Mouse (Mus musculus) megakaryocyte-erythroid progenitor cell, adult 5-6 weeks (primary cell): ENCODE data around the gene Dip2c. TPM values are rescaled to one million over a fixed set of nuclear protein-coding genes. Genes with fewer than 3 reads are reported as not detected.

ENCODE experiments used
- ATAC-seq: replicated peaks from 2 replicates; pipeline ENCODE4 v1.8.0; 2016; ENCODE audit warnings: mild to moderate bottlenecking, inconsistent platforms; ENCODE audit not compliant: severe bottlenecking, poor library complexity, low FRiP score, low TSS enrichment
- total RNA-seq, 2 experiments: library from RNA; stranded (forward) in 1 of 2; stranded (reverse) in 1 of 2; fragments of 200-1000, 215-1000 nt in 1 of 2; fragments of >200 nt in 1 of 2; fragmentation: Nextera tagmentation in 1 of 2; gene quantifications; 2 replicates each; pipeline ENCODE4 v1.2.3; 2014 to 2017

Dip2c gene
- total RNA-seq, 2 experiments from 2014 or later, result 1.2 to 2.4 TPM

- ATAC-seq, result no peak
Observed at GRCm38 (mm10) chr13:9314713-9315112, 38.4 kb downstream of the Dip2c start.

GRCm38 (mm10) chr13:9319745-9320144, 43.4 kb downstream of the Dip2c start:
- no peak for ATAC-seq

DNA sequence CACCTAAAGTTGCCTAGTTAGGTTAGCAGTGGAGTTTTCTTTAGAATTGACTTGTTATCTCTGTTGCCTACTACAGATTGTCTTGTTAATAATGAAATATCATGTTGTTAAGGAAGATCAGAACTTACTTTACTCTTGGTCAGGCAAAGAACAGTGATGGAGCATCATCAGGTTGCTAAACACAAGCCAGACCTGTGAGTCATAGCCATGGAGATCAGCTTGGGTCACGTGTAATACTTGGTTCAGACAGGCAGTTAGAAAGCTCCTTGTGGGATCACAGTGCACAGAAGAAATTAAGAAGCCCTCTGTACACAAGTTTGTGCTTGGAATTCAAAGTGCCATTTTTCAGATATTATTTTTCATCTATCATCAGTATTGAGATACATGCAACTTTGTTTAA, 48.9 kb downstream of the Dip2c start:
- ATAC-seq, result no peak

DNA sequence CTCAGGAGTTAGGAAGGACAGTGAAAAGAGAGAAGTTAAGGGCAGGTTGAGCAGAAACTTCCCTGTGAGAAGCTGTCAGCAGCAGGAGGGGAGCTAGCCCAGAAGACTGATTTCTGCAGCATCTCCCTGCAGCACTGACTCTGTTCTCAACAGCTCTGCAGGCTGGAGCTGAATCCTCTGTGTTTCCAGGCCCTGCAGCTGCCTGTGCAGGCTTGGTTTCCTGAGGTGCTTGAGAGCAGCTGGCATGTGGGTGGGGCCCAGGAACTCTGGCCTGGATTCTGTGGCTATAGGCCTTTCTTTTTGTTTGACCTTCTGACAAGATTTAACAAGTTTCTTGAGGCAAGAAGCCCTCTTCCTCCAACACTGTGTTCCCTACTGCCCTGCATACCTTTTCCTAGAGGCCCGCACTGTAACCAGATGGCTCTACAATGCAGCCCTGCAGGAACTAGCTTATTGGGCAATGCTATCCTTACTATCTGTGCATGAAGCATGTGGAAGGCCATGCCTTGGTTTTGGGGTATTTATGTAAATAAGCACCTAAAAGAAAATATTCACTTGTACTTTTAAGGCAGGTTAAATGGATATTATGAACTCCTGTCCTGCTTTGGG, 53.1 kb downstream of the Dip2c start:
- ATAC-seq, result no peak

GRCm38 (mm10) chr13:9333187-9333586, 56.9 kb downstream of the Dip2c start:
- no peak for ATAC-seq

- no peak for ATAC-seq
Observed at GRCm38 (mm10) chr13:9340293-9340692, 64.0 kb downstream of the Dip2c start.

GRCm38 (mm10) chr13:9342696-9343095, 66.4 kb downstream of the Dip2c start:
- ATAC-seq, result no peak

DNA sequence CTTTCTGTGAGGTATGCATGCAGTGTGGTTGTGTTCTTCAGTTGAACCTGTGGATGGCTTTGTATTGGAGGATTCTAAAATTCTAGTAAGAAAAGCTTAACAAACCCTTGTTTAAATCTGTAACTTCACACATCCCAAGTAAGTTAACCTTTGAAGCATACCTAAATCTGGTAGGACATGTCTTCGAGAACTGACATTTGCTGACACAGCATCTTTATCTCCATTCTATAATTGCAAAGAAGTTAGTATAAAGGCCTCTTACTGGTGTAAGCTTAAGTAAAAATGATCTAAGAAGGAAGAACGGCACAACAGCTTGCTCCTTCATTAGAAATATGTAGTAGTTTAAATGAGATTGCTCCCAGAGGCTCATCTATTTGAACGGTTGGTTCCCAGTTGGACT, 71.1 kb downstream of the Dip2c start:
- ATAC-seq, result no peak

GRCm38 (mm10) chr13:9350670-9351069, 74.3 kb downstream of the Dip2c start:
- ATAC-seq, result no peak

- no peak for ATAC-seq
Observed at GRCm38 (mm10) chr13:9353890-9354289, 77.6 kb downstream of the Dip2c start.

- ATAC-seq, result no peak
Observed at GRCm38 (mm10) chr13:9355331-9355730, 79.0 kb downstream of the Dip2c start.

- no peak for ATAC-seq
Observed at GRCm38 (mm10) chr13:9361457-9361856, 85.1 kb downstream of the Dip2c start.

DNA sequence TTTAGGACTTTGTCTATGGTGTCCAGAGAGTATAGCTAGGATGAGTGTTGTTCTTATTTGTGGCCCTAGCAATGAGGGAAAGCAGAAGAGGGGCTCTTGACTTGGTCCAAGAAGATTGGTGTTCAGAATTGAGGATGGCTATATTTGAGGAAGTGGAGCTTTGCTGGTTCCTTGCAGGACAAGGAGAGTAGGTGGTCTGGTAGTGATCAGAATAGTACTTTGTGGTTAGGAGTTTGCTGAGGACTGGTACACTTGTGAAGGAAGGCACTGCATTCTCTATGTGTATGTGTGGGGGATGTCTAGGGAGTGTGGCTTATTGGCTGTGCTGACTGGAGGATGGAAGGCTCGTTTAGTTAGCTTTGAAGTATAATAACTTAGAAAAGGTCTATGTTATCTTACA, 95.1 kb downstream of the Dip2c start:
- no peak for ATAC-seq

- no peak for ATAC-seq
Observed at GRCm38 (mm10) chr13:9377130-9377529, 100.8 kb downstream of the Dip2c start.

- no peak for ATAC-seq
Observed at GRCm38 (mm10) chr13:9380740-9381410, 104.5 kb downstream of the Dip2c start.

DNA sequence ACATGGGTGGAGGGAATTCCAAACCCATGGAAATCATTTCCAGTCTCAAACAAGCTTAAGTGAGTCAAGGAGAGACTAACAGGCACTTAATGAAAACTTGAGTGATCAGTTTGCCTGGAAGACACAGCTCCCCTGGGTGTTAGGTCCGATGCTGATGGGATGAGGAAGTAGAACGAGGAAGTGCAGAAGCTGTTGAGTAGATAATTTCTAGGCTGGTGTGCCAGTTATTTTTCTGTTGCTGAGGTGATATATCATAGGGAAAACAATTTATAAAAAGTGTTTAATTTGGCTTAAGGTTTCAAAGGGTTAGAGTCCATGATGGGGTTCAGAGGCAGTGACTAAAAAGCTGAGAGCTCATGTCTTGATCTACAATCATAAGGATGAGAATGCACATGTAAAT, 111.7 kb downstream of the Dip2c start:
- no peak for ATAC-seq

DNA sequence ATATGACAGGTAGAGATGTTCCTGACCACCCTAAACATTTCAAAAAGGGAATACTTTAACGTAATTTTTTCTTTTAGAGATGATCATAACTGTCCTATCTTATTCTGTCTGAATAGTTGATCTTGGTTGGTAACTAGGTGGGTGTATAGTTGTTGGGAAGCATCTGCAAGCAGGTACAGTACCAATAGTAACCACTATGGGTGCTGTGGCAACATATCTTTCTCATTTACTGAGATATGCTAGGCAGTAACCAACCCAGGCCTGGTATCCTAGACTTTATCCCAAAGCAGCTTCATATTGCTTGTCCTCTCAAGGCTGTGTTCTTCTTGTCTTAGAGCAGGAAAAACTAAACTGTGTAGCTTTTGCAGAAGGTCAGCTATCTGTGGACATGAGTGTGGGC, 113.0 kb downstream of the Dip2c start:
- no peak; the same call in 1 of the 2 replicates for ATAC-seq

- no peak for ATAC-seq
Observed at GRCm38 (mm10) chr13:9390204-9390804, 114.0 kb downstream of the Dip2c start.

GRCm38 (mm10) chr13:9393470-9393869, 117.1 kb downstream of the Dip2c start:
- ATAC-seq, result no peak

DNA sequence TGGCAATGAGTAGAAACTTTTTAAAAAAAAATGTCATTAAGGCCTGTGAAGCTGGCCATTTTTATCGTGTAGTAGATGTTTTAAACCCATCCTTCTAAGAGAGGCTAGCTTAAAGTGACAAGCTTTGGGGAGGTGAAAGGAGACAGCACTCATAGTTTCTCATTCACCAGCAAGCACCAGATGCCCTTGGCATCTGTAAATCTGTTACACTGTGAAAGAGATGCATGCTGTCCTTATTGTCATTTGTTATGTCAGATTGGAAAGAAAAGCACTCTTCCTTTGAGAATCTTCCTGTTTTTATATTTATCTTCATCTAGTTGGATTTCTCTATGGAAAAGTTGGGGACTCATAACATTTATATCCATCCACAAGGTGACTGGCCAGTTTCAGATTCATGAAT, 119.0 kb downstream of the Dip2c start:
- no peak for ATAC-seq

- no peak for ATAC-seq
Observed at GRCm38 (mm10) chr13:9398846-9399245, 122.5 kb downstream of the Dip2c start.
